Mouse (Mus musculus) forelimb bud, embryonic 11.5 days (tissue): ENCODE measurements around the gene Zmynd12.
A peak's percentile ranks its signal among the peaks of the same experiment; 100 is the strongest.

ENCODE experiments used
- DNase-seq: peaks from one replicate; pipeline ENCODE4 v3.0.0-alpha.2; 2012; ENCODE audit warnings: low read depth, low spot score

Zmynd12 gene

GRCm38 (mm10) chr4:119447786-119448185 is 25.2 kb downstream of the Zmynd12 start:
- DNase-seq: no peak

GRCm38 (mm10) chr4:119450436-119450835 is 27.8 kb downstream of the Zmynd12 start:
- no peak for DNase-seq

- no peak for DNase-seq
Observed at GRCm38 (mm10) chr4:119453128-119453527, 30.5 kb downstream of the Zmynd12 start.

GRCm38 (mm10) chr4:119453533-119453932 is 30.9 kb downstream of the Zmynd12 start:
- DNase-seq: no peak

GRCm38 (mm10) chr4:119460296-119460695 is 37.7 kb downstream of the Zmynd12 start:
- DNase-seq: peak; percentile 24

GRCm38 (mm10) chr4:119460728-119461141 is 38.1 kb downstream of the Zmynd12 start:
- DNase-seq: peak; percentile 29

- no peak for DNase-seq
Observed at GRCm38 (mm10) chr4:119462457-119462856, 39.8 kb downstream of the Zmynd12 start.

- peak; percentile 52 for DNase-seq
Observed at GRCm38 (mm10) chr4:119462858-119463755, 40.5 kb downstream of the Zmynd12 start.

- DNase-seq: no peak
Observed at GRCm38 (mm10) chr4:119463756-119464419, 41.3 kb downstream of the Zmynd12 start.

- no peak for DNase-seq
Observed at GRCm38 (mm10) chr4:119465841-119466240, 43.2 kb downstream of the Zmynd12 start.

GRCm38 (mm10) chr4:119467720-119468380 is 45.2 kb downstream of the Zmynd12 start:
- DNase-seq: no peak

- DNase-seq: no peak
Observed at GRCm38 (mm10) chr4:119472545-119472944, 49.9 kb downstream of the Zmynd12 start.

GRCm38 (mm10) chr4:119473150-119473549 is 50.5 kb downstream of the Zmynd12 start:
- DNase-seq: no peak

- DNase-seq: no peak
Observed at GRCm38 (mm10) chr4:119483051-119483450, 60.4 kb downstream of the Zmynd12 start.

GRCm38 (mm10) chr4:119484882-119485281 is 62.3 kb downstream of the Zmynd12 start:
- DNase-seq: no peak

GRCm38 (mm10) chr4:119489666-119490065 is 67.1 kb downstream of the Zmynd12 start:
- no peak for DNase-seq

GRCm38 (mm10) chr4:119490806-119491205 is 68.2 kb downstream of the Zmynd12 start:
- DNase-seq: peak; percentile 21

GRCm38 (mm10) chr4:119492291-119492932 is 69.8 kb downstream of the Zmynd12 start, which contains the start of gene Rimkla:
Gene Rimkla (minus strand): TSS chr4:119492628.
- peak; percentile 23 for DNase-seq

- no peak for DNase-seq
Observed at GRCm38 (mm10) chr4:119492933-119493327, 70.3 kb downstream of the Zmynd12 start.

- DNase-seq: no peak
Observed at GRCm38 (mm10) chr4:119498319-119498848, 75.8 kb downstream of the Zmynd12 start.

- DNase-seq: no peak
Observed at GRCm38 (mm10) chr4:119511591-119511990, 89.0 kb downstream of the Zmynd12 start.
